Mouse (Mus musculus) CH12.LX (cell line): ENCODE data around the gene Ttc7b. TPM values are rescaled to one million over a fixed set of nuclear protein-coding genes. Genes with fewer than 3 reads are reported as not detected.

Experiments used
- DNase-seq: peaks from one replicate; pipeline ENCODE4 v3.0.0-alpha.2; 2013; ENCODE audit errors: extremely low read depth
- H3K27ac ChIP-seq: 2 replicates; pipeline ENCODE4 v1.5.1; 2012; ENCODE audit warnings: low read depth, mild to moderate bottlenecking, control low read depth, moderate library complexity; ENCODE audit not compliant: insufficient read depth
- H3K27me3 ChIP-seq: replicated peaks from 2 replicates; pipeline ENCODE3; 2012; ENCODE audit warnings: inconsistent platforms
- H3K36me3 ChIP-seq, 2 experiments: replicated peaks in 1 of 2; 2 replicates each; pipeline versions ENCODE3 to v1.6.1; 2012; ENCODE audit warnings: inconsistent platforms in 1 of 2, low read length in 1 of 2, mild to moderate bottlenecking in 1 of 2, mixed read lengths in 1 of 2, moderate library complexity in 1 of 2; ENCODE audit not compliant: control insufficient read depth in 1 of 2, insufficient read depth in 1 of 2
- H3K4me1 ChIP-seq, 2 experiments: 2 replicates each; pipeline ENCODE4 v1.6.1; 2012; ENCODE audit warnings: inconsistent platforms in 1 of 2, moderate library complexity in 1 of 2; ENCODE audit not compliant: insufficient read depth in 2 of 2, control insufficient read depth in 1 of 2
- H3K4me2 ChIP-seq: 2 replicates; pipeline ENCODE4 v1.6.1; 2012; ENCODE audit warnings: low read depth, mild to moderate bottlenecking, control low read depth; ENCODE audit not compliant: poor library complexity, insufficient read depth, severe bottlenecking
- H3K4me3 ChIP-seq, 3 experiments: fragments of 150-350 bp in 1 of 3; sonication (generic) in 1 of 3; replicated peaks in 1 of 3; 2 replicates each; pipeline versions ENCODE3 to v1.5.1; 2011 to 2012; ENCODE audit warnings: low read depth in 2 of 3, low read length in 2 of 3, mild to moderate bottlenecking in 2 of 3, moderate library complexity in 2 of 3, control low read depth in 1 of 3, improper control_type of control experiment in 1 of 3, inconsistent platforms in 1 of 3, mixed read lengths in 1 of 3; ENCODE audit not compliant: poor library complexity in 1 of 3
- H3K79me2 ChIP-seq: replicated peaks from 2 replicates; pipeline ENCODE4 v1.6.1; 2012; ENCODE audit warnings: mild to moderate bottlenecking, moderate library complexity; ENCODE audit not compliant: control insufficient read depth, poor library complexity, insufficient read depth, severe bottlenecking; ENCODE audit errors: extremely low read depth
- H3K9ac ChIP-seq: 2 replicates; pipeline ENCODE4 v1.6.1; 2012; ENCODE audit warnings: low read depth, mild to moderate bottlenecking, control low read depth, moderate library complexity; ENCODE audit not compliant: insufficient read depth
- H3K9me3 ChIP-seq: replicated peaks from 2 replicates; pipeline ENCODE3; 2012; ENCODE audit warnings: low read length, inconsistent platforms, mixed read lengths
- CHD1 ChIP-seq: IDR thresholded peaks from 2 replicates; pipeline ENCODE4 v1.6.1; 2012; ENCODE audit warnings: low read depth, low read length, improper control_type of control experiment, inconsistent platforms
- CTCF ChIP-seq, 2 experiments: IDR thresholded peaks in 1 of 2; conservative IDR thresholded peaks in 1 of 2; 2 replicates each; pipeline ENCODE4 v1.5.1; 2011 to 2012; ENCODE audit warnings: low read depth in 2 of 2, low read length in 2 of 2, improper control_type of control experiment in 1 of 2, inconsistent platforms in 1 of 2, mild to moderate bottlenecking in 1 of 2, moderate library complexity in 1 of 2
- E2F4 ChIP-seq: IDR thresholded peaks from 2 replicates; pipeline ENCODE4 v1.6.1; 2011; ENCODE audit warnings: low read depth, low read length, improper control_type of control experiment; ENCODE audit not compliant: insufficient replicate concordance
- EP300 ChIP-seq: IDR thresholded peaks from 2 replicates; pipeline ENCODE4 v1.6.1; 2011; ENCODE audit warnings: low read length, improper control_type of control experiment
- ETS1 ChIP-seq: conservative IDR thresholded peaks from 2 replicates; pipeline ENCODE4 v1.6.1; 2012; ENCODE audit warnings: low read depth, mild to moderate bottlenecking, inconsistent platforms, low read length, improper control_type of control experiment, moderate library complexity
- IRF4 ChIP-seq: IDR thresholded peaks from 2 replicates; pipeline ENCODE4 v1.6.1; 2014; ENCODE audit warnings: low read depth, mild to moderate bottlenecking, inconsistent platforms, low read length, improper control_type of control experiment
- JUN ChIP-seq: IDR thresholded peaks from 2 replicates; pipeline ENCODE4 v1.6.1; 2011; ENCODE audit warnings: low read depth, mild to moderate bottlenecking, low read length, improper control_type of control experiment, moderate library complexity; ENCODE audit not compliant: insufficient read depth
- KAT2A ChIP-seq: IDR thresholded peaks from 2 replicates; pipeline ENCODE4 v1.6.1; 2012; ENCODE audit warnings: low read length, improper control_type of control experiment, inconsistent platforms; ENCODE audit not compliant: insufficient replicate concordance
- MAZ ChIP-seq: IDR thresholded peaks from 2 replicates; pipeline ENCODE4 v1.6.1; 2012; ENCODE audit warnings: low read depth, mild to moderate bottlenecking, inconsistent platforms, low read length, improper control_type of control experiment, moderate library complexity
- MEF2A ChIP-seq: IDR thresholded peaks from 2 replicates; pipeline ENCODE4 v1.6.1; 2014; ENCODE audit warnings: low read depth, mild to moderate bottlenecking, inconsistent platforms, low read length, improper control_type of control experiment, borderline replicate concordance
- MXI1 ChIP-seq: IDR thresholded peaks from 2 replicates; pipeline ENCODE4 v1.6.1; 2011; ENCODE audit warnings: mild to moderate bottlenecking, low read depth, low read length, improper control_type of control experiment
- PAX5 ChIP-seq: IDR thresholded peaks from 2 replicates; pipeline ENCODE4 v1.6.1; 2012; ENCODE audit warnings: low read length, inconsistent platforms, mixed read lengths
- RAD21 ChIP-seq: IDR thresholded peaks from 2 replicates; pipeline ENCODE4 v1.6.1; 2011; ENCODE audit warnings: low read depth, mild to moderate bottlenecking, low read length, improper control_type of control experiment, moderate library complexity
- RCOR1 ChIP-seq: conservative IDR thresholded peaks from 2 replicates; pipeline ENCODE4 v1.6.1; 2012; ENCODE audit warnings: low read depth, mild to moderate bottlenecking, inconsistent platforms, low read length, improper control_type of control experiment
- SIN3A ChIP-seq: IDR thresholded peaks from 2 replicates; pipeline ENCODE4 v1.6.1; 2012; ENCODE audit warnings: low read length, improper control_type of control experiment, inconsistent platforms
- SMC3 ChIP-seq: IDR thresholded peaks from 2 replicates; pipeline ENCODE4 v1.6.1; 2011; ENCODE audit warnings: low read depth, low read length, improper control_type of control experiment
- TCF12 ChIP-seq: IDR thresholded peaks from 2 replicates; pipeline ENCODE4 v1.6.1; 2014; ENCODE audit warnings: low read depth, mild to moderate bottlenecking, inconsistent platforms, low read length, improper control_type of control experiment
- UBTF ChIP-seq: IDR thresholded peaks from 2 replicates; pipeline ENCODE4 v1.6.1; 2012; ENCODE audit warnings: low read depth, mild to moderate bottlenecking, inconsistent platforms, low read length, improper control_type of control experiment, moderate library complexity
- ZKSCAN1 ChIP-seq: IDR thresholded peaks from 2 replicates; pipeline ENCODE4 v1.6.1; 2012; ENCODE audit warnings: low read depth, inconsistent platforms, low read length, improper control_type of control experiment, borderline replicate concordance
- ZNF384 ChIP-seq: IDR thresholded peaks from 2 replicates; pipeline ENCODE4 v1.6.1; 2012; ENCODE audit warnings: low read depth, low read length, improper control_type of control experiment, inconsistent platforms
- dilution Hi-C: fragments of 300-500 bp; cut with MboI; formaldehyde crosslinking; loops from 2 replicates; pipeline ENCODE4 v1.14.3; 2020; ENCODE audit warnings: low sequenced_read_pairs; ENCODE audit not compliant: extremely low pct_unique_long_range_greater_than_20kb, extremely low pct_ligation_motif_present
- in situ Hi-C: fragments of 300-500 bp; cut with MboI; formaldehyde crosslinking; loops from 3 replicates; pipeline ENCODE4 v1.14.3; 2019; ENCODE audit warnings: low sequenced_read_pairs, low pct_ligation_motif_present, low pct_unique_long_range_greater_than_20kb, mixed read lengths
- polyA plus RNA-seq: library from polyadenylated mRNA; unstranded; fragments of >175 nt; gene quantifications from 2 replicates; pipeline ENCODE4 v1.2.1, GENCODE M21; 2012; ENCODE audit warnings: low read depth; ENCODE audit not compliant: insufficient read length
- total RNA-seq, 2 experiments: library from RNA; depleted of rRNA; stranded (reverse); fragments of 300-350 nt in 1 of 2; fragments of >200 nt in 1 of 2; gene quantifications; 2 replicates each; pipeline ENCODE4 v1.2.3; 2012 to 2014

The Ttc7b gene
- total and polyA plus RNA-seq, 3 experiments: 7.8 to 18.3 (median 12.7) TPM

DNA sequence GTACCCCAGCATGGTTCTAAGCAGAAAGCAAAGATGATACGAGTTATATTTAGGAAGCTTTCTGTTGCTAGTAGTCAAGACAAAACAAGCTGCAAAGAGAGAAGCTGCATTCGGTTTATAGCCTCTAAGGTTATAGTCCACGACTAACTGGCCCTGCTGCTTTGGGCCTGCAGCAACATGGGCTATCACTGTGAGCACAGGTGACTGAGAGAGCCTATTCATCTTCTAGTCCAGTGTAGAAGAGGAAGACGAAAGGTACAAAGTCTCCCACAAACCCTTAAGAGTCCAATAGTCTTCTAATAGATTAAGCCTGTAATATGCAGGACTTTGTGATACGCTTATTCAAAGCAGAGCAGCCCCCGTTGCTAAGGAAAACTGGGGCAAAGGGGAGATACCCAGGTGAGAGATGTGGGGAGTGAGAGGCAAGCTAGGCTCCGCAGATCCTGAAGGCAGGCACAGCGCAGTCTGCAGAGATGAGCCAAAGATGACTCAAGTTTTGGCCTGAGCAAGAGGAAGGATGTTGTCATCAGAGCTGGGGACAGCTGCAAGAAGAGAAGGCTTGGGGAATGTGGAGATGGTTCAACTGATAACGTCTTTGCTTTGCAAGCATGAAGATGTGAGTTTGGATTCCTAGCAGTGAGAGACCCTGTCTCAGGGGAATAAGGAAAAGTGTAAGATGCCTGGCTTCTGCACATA is 250.5 kb downstream of the Ttc7b start:
- dilution Hi-C loops: no loop called here
- no peak overlapping the region for H3K27ac ChIP-seq
- no peak for TF ChIP-seq E2F4
- TF ChIP-seq ZNF384: no peak
- TF ChIP-seq EP300: no peak
- TF ChIP-seq ZKSCAN1: no peak
- TF ChIP-seq RCOR1: no peak
- TF ChIP-seq JUN: no peak
- no peak for TF ChIP-seq CHD1
- TF ChIP-seq UBTF: no peak
- no peak for TF ChIP-seq MAZ
- no peak for TF ChIP-seq TCF12
- no peak for TF ChIP-seq PAX5
- TF ChIP-seq MEF2A: no peak
- no peak for TF ChIP-seq RAD21
- TF ChIP-seq SMC3: no peak
- TF ChIP-seq, all 38 proteins: peak for 0
- Histone ChIP-seq H3K27me3 (peaks cover 23% of the 10 kb centered on the region), H3K4me3 (no peak overlapping the region), H3K4me2 (no peak overlapping the region), H3K9me3 (no peaks in the 10 kb centered on the region), H3K4me1 (peaks cover 0 to 11% of the 10 kb centered on the region in 2 experiments; a peak in 1 of 4 replicates), H3K79me2 (no peaks in the 10 kb centered on the region), H3K9ac (no peak overlapping the region), H3K36me3 (no peaks in the 10 kb centered on the region)
- in situ Hi-C loops: no loop called here
- DNase-seq: no peak

DNA sequence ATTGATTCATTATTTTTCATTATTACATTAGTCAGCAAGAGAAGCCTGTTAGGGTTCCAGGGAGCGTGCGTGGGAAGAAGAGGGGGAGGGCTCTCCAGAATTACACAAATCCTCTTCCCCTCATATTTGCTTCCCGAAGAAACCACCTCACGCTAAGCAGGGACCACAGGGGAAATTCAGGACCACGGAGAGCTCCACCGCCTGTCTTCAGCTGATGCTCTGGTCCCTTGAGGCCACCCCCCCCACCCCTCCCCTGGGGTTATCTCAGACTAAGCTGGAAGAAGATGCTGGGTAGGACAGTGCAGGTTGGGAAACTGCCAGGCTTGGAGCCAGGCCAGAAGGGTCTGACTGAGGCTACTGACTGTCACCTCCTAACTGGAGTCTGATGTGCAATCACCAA is 252.6 kb downstream of the Ttc7b start:
- in situ Hi-C loops: no loop called here
- TF ChIP-seq CTCF (conservative IDR thresholded peaks at IDR 0.05 in 1 of 2, IDR thresholded peaks at IDR 0.05 in 1 of 2; ENCODE audit: low read depth in 2 of 2, low read length in 2 of 2): no peak
- peak; percentile 82 for TF ChIP-seq KAT2A
- TF ChIP-seq MXI1: peak; percentile 54; the same call in 1 of the 2 replicates
- peak; percentile 50 for TF ChIP-seq ETS1
- no peak for TF ChIP-seq IRF4
- peak; percentile 32; the same call in 1 of the 2 replicates for TF ChIP-seq EP300
- TF ChIP-seq SIN3A: peak; percentile 98
- Histone ChIP-seq H3K4me3 (no peak overlapping the region), H3K36me3 (no peaks in the 10 kb centered on the region), H3K4me2 (no peak overlapping the region), H3K4me1 (peaks cover under 1 to 8% of the 10 kb centered on the region in 2 experiments; a peak in 1 of 4 replicates), H3K27ac (no peak overlapping the region), H3K9ac (no peak overlapping the region), H3K9me3 (no peaks in the 10 kb centered on the region), H3K79me2 (no peaks in the 10 kb centered on the region), H3K27me3 (peaks cover 39% of the 10 kb centered on the region)
- dilution Hi-C loops: no loop called here
- peak; percentile 81 for DNase-seq
